27 mouse cellular contexts compared by ENCODE assay signal in genomic region chr5:73004046-73004445, GRCm38 (mm10). TPM values are rescaled to one million over a fixed set of nuclear protein-coding genes. Genes with fewer than 3 reads are reported as not detected.
DNase-seq lines count a peak whose midpoint lies in the region; ATAC-seq lines count a peak whose summit lies in the region.
"Had no signal": no experiment of that assay in that cellular context is flagged by ENCODE, and none has a peak within 500 bp of the region (broad histone marks: within the 10 kb centered on the region; RNA-seq: fewer than 3 reads in every experiment).

No protein-coding gene starts in this region.

- H3K27ac ChIP-seq in heart, embryonic 10.5 days = no peak overlapping the region
- no peak overlapping the region for H3K27ac ChIP-seq in midbrain, embryonic 11.5 days (ENCODE audit: low read depth, low read length)
- H3K27ac ChIP-seq in midbrain, embryonic 15.5 days = no peak overlapping the region

- H3K27me3 ChIP-seq in heart, embryonic 10.5 days (ENCODE audit: insufficient read depth, poor library complexity, severe bottlenecking) = peaks cover 47% of the 10 kb centered on the region
- peaks cover 13% of the 10 kb centered on the region; the same call in 1 of the 2 replicates for H3K27me3 ChIP-seq in midbrain, embryonic 11.5 days (ENCODE audit: control insufficient read depth, insufficient read depth, low read length)
- H3K27me3 ChIP-seq in midbrain, embryonic 15.5 days (replicated peaks) = peaks cover 8% of the 10 kb centered on the region; the same call in 1 of the 2 replicates
- H3K27me3 ChIP-seq: CH12.LX, Patski had no signal

- no peak overlapping the region for H3K9ac ChIP-seq in midbrain, embryonic 11.5 days (ENCODE audit: low read length)
- no peak overlapping the region for H3K9ac ChIP-seq in midbrain, embryonic 15.5 days

- intact Hi-C loops in heart, postnatal 14 days (cut with DNase I) = no loop called here

- no peak overlapping the region for H3K4me3 ChIP-seq in heart, embryonic 10.5 days
- no peak overlapping the region for H3K4me3 ChIP-seq in midbrain, embryonic 11.5 days (ENCODE audit: low read depth, low read length)
- H3K4me3 ChIP-seq in midbrain, embryonic 15.5 days = no peak overlapping the region

- no peak for ATAC-seq in midbrain, embryonic 11.5 days (ENCODE audit: low FRiP score)
- ATAC-seq in midbrain, embryonic 15.5 days (replicated peaks) = no peak
- ATAC-seq: activated CD4-positive, CD25-positive, alpha-beta regulatory T cell, adult 4 months; CD4-positive, CD25-positive, alpha-beta regulatory T cell, adult 4 months; Patski had no signal

- H3K4me1 ChIP-seq in heart, embryonic 10.5 days = peaks cover 7% of the 10 kb centered on the region
- H3K4me1 ChIP-seq in midbrain, embryonic 11.5 days (ENCODE audit: control insufficient read depth, insufficient read depth, low read length) = no peaks in the 10 kb centered on the region
- H3K4me1 ChIP-seq in midbrain, embryonic 15.5 days = peaks cover 5% of the 10 kb centered on the region

- WGBS in heart, embryonic 10.5 days = 79% methylated on average over 5 of the region's 5 CpGs
- WGBS in midbrain, embryonic 11.5 days = 92% methylated on average over 5 of the region's 5 CpGs
- 87% methylated on average over 5 of the region's 5 CpGs for WGBS in midbrain, embryonic 15.5 days

- H3K4me2 ChIP-seq in midbrain, embryonic 11.5 days = no peak overlapping the region
- no peak overlapping the region for H3K4me2 ChIP-seq in midbrain, embryonic 15.5 days

- DNase-seq in heart, adult 11 months = peak; percentile 60
- no peak for DNase-seq in heart, postnatal 14 days
- peak; percentile 57 for DNase-seq in heart, embryonic 10.5 days (ENCODE audit: low spot score)
- DNase-seq in heart, adult 8-10 months (ENCODE audit: low spot score) = no peak
- DNase-seq in midbrain, embryonic 11.5 days (ENCODE audit: low spot score, missing footprints) = peak; percentile 26
- DNase-seq: adrenal gland, adult 2 months; adrenal gland, adult 8-10 months; adrenal gland, postnatal 10 days; adrenal gland, postnatal 14 days; adrenal gland, postnatal 25 days; adrenal gland, postnatal 36 days; B cell, adult 2 months; cerebellum, adult 11 months; cerebellum, adult 11-12 months; cerebellum, adult 18-20 months had no signal

- no peaks in the 10 kb centered on the region for H3K9me3 ChIP-seq in heart, embryonic 10.5 days
- H3K9me3 ChIP-seq in midbrain, embryonic 11.5 days (ENCODE audit: control insufficient read depth, low read length) = no peaks in the 10 kb centered on the region
- H3K9me3 ChIP-seq in midbrain, embryonic 15.5 days = no peaks in the 10 kb centered on the region
- H3K9me3 ChIP-seq: G1E had no signal

- no peaks in the 10 kb centered on the region for H3K36me3 ChIP-seq in heart, embryonic 10.5 days
- H3K36me3 ChIP-seq in midbrain, embryonic 11.5 days (ENCODE audit: control insufficient read depth, insufficient read depth, low read length) = no peaks in the 10 kb centered on the region
- H3K36me3 ChIP-seq in midbrain, embryonic 15.5 days (replicated peaks) = no peaks in the 10 kb centered on the region
- H3K36me3 ChIP-seq: G1E had no signal

RNA-seq across cellular contexts. Expression of gene Slc10a4, which starts 2.6 kb away (rescaled TPM):
- not detected for total RNA-seq in heart, postnatal 14 days (2021)
- polyA plus RNA-seq in heart, embryonic 10.5 days (2016; fragmentation: Nextera tagmentation; extraction: Ambion mirVana) = 0.14 and 0.30 TPM in 2 replicates
- under 1 TPM in 1 of 4 experiments, not detected in 3; 0.11 TPM for total RNA-seq in heart, adult 8-10 months (2022)
- 8.3 and 9.0 TPM in 2 replicates for polyA plus RNA-seq in midbrain, embryonic 11.5 days (2014; fragmentation: Nextera tagmentation; extraction: Ambion mirVana)
- polyA plus RNA-seq in midbrain, embryonic 15.5 days (2015; fragmentation: Nextera tagmentation; extraction: Ambion mirVana) = 25.1 and 28.6 TPM in 2 replicates
- total RNA-seq: CH12.LX, MEL had no signal
- polyA plus RNA-seq: activated CD4-positive, CD25-positive, alpha-beta regulatory T cell, adult 4 months; C2C12; CD4-positive, CD25-positive, alpha-beta regulatory T cell, adult 4 months; G1E; Patski had no signal

RNA-seq across cellular contexts. Expression of gene Gm10135, which starts 29.5 kb away (rescaled TPM):
- total RNA-seq in heart, postnatal 14 days (2021) = not detected
- polyA plus RNA-seq in heart, embryonic 10.5 days (2016; fragmentation: Nextera tagmentation; extraction: Ambion mirVana) = not detected in 2 replicates
- total RNA-seq in heart, adult 8-10 months (2022) = not detected
- polyA plus RNA-seq in midbrain, embryonic 11.5 days (2014; fragmentation: Nextera tagmentation; extraction: Ambion mirVana) = not detected in 2 replicates
- not detected in 2 replicates for polyA plus RNA-seq in midbrain, embryonic 15.5 days (2015; fragmentation: Nextera tagmentation; extraction: Ambion mirVana)
- total RNA-seq: adrenal gland, adult 18-20 months; adrenal gland, adult 2 months; adrenal gland, adult 8-10 months; adrenal gland, postnatal 10 days; adrenal gland, postnatal 14 days; adrenal gland, postnatal 25 days; adrenal gland, postnatal 36 days; adrenal gland, postnatal 4 days; CH12.LX; ES-E14; G1E had no signal
- polyA plus RNA-seq: activated CD4-positive, CD25-positive, alpha-beta regulatory T cell, adult 4 months; adrenal gland, adult 2 months; brain, embryonic 14.5 days; C2C12; CD4-positive, CD25-positive, alpha-beta regulatory T cell, adult 4 months; G1E; Patski had no signal

Comparison
In these comparisons a context has a peak if more than half of its experiments do, and no peak if none do; other contexts are left out.
1. DNase-seq: peak in heart, adult 11 months (single experiment), heart, embryonic 10.5 days (single experiment) and midbrain, embryonic 11.5 days (single experiment); none in heart, postnatal 14 days (0 of 2) and heart, adult 8-10 months (single experiment).